Mouse (Mus musculus) heart, postnatal 25 days (tissue): ENCODE results near the gene Espl1. TPM values are rescaled to one million over a fixed set of nuclear protein-coding genes. Genes with fewer than 3 reads are reported as not detected.
A peak's percentile ranks its signal among the peaks of the same experiment; 100 is the strongest.
"Not testable (repeated sequence)": the region's sequence is repeated elsewhere in the genome, so short reads cannot be mapped to it uniquely, and the experiment has no call there.

ENCODE experiments used
- DNase-seq: peaks from one replicate; pipeline ENCODE4 v3.0.0; 2022; ENCODE audit warnings: low spot score
- intact Hi-C: fragments of 180-260 bp; cut with DNase I; formaldehyde crosslinking; loops from one replicate; pipeline ENCODE4 v1.15.1; 2025
- total RNA-seq, 2 experiments: library from RNA; stranded (reverse); gene quantifications; 2 replicates each; pipeline ENCODE4 v1.2.3; 2021

The Espl1 gene
- total RNA-seq, 2 experiments from 2014 or later: 0.65 to 1.9 TPM

DNA sequence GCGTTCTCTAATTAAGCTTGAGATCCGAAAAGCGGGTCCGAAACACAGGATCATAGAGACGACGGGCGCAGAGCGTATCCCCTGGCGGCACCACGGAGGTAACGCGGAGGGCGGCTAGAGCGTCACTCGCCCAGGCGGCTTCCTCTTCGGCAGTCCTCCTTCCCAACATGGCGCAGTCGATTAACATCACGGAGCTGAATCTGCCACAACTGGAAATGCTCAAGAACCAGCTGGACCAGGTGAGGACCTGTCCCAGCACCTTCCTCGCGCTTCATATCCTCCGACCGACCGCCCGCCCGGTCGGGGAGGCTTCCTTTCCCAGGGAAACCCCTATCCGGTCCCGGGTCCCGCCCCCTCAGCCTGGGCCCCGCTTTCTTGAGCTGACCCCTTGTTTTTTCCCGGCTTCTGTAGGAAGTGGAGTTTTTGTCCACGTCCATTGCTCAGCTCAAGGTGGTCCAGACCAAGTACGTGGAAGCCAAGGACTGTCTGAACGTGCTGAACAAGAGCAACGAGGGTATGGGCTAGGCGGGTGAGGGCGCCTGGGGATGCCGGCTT lies 30.0 kb downstream of the Espl1 start, which contains the start of gene Pfdn5:
Pfdn5 (plus strand) TSS at position 95 of the 555 bp plus-strand sequence.
- DNase-seq: peak; percentile 68
- intact Hi-C loops: no loop called here

DNA sequence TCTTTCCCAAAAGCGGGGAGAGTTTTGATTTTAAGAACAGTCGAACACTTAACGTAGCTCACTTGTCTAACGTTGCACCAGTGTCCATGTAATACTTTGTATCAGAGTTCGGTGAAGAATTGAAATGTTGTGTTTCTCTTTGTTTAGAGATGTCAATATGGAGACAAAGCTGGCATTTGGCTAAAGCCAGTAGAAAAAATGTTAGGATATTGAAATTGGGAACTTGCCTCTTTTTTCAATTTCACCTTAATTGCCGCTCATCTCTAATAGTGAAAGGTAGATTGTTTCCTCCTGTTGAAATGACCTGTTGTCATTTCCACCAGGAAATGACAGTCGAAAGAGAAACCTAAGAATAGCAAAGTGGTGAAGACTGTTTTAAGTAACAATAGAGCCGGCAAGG lies 30.8 kb downstream of the Espl1 start:
- intact Hi-C loops: no loop called here
- DNase-seq: no peak

DNA sequence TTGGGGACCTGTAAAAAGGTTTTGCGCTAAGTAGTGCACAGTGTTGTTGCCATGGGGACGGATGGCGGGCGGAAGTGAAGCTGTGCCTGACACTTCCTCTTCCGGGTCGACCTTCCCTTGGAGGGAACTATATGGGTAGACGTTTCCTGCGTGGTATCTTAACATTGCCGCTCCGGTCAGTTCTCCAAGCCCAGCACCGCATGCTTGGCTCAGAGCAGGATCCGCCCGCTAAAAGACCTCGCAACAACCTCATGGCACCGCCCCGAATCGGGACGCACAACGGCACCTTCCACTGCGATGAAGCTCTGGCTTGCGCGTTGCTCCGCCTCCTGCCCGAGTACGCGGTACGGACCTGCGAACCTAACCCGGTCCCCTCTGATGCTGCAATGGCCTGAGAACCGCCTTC lies 35.5 kb downstream of the Espl1 start, which contains the start of gene Myg1:
Myg1 (plus strand) TSS at position 100 of the 406 bp plus-strand sequence.
- DNase-seq: peak; percentile 63

DNA sequence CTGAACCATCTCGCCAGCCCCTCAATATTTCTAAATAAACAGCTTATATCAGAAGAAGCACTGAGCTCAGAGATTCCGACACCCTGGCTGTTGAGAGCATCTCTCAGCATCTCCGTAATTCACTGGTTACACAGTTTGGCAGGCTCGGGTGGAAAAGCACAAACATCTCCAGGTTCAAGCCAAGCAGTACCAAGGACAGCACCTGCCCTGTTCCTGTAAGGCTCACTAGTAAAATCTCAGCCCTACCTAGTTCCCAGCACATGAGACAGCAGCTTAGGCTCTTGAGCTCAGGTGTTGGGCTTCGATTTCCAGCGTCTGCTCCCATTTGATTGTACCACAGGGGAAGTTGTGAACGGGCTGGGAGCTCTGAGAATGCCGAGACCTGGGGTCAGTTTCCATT lies 39.2 kb downstream of the Espl1 start:
- intact Hi-C loops: loop anchor here (5.0 kb wide), 1 partner anchor 102 kb away; no protein-coding TSS in a partner anchor
- DNase-seq: no peak

More for the DNA sequence above, 35.5 kb downstream of the Espl1 start, which contains the start of gene Myg1:
- intact Hi-C loops: no loop called here

DNA sequence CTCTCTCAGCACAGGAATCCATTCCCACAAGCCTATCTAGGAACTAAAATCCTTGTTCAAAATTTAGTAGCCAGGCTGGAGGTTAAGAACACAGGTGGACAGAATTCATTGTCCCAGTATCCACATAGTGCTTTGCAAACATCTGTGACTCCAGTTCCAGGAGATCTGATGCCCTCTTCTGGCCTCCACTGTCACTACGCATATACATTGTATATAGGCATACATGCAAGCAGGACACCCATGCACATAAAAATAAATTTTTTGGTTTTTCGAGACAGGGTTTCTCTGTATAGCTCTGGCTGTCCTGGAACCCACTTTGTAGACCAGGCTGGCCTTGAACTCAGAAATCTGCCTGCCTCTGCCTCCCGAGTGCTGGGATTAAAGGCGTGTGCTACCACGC lies 39.9 kb downstream of the Espl1 start:
- not testable (repeated sequence) for DNase-seq
- intact Hi-C loops: loop anchor here (5.0 kb wide), 1 partner anchor 101 kb away; no protein-coding TSS in a partner anchor

DNA sequence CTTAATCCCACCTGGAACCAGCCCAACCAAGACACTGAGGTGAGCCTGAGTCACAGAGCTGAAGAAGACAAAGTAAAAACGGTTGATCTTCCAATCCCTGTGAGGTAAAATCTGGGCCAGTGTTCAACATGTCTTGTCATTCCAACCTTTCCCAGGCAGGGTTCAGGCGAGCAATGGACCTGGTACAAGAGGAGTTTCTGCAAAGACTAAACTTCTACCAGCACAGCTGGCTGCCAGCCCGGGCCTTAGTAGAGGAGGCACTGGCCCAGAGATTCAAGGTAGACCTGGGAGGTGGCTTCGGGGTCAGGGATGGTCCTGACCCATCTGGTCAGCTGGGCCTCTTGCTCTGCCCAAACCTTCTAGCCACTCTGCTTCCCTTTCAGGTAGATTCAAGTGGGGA lies 40.9 kb downstream of the Espl1 start:
- intact Hi-C loops: loop anchor here (5.0 kb wide), 1 partner anchor 100 kb away; no protein-coding TSS in a partner anchor
- no peak for DNase-seq

DNA sequence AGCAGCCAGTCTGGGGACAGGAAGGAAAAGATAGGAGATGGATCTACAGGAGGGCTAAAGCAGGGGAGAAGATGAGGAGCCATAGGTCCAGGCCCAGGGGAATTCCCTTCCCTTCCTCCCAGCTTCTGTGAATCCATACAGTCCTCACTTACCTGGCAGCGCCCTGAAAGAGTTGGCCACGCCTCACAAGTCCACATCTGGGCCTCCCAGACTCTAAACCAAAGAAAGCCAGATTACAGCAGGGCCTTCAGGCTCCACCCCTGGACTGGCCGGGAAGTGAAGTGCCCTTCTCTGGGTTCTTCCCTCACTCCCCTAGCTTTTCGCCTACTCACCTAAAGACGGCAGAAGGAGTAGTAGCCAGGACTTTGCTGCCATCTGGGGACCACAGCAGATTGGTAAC lies 43.5 kb downstream of the Espl1 start:
- no peak for DNase-seq
- intact Hi-C loops: loop anchor here (5.0 kb wide), 3 partner anchors 38 to 98 kb away; no protein-coding TSS in a partner anchor

DNA sequence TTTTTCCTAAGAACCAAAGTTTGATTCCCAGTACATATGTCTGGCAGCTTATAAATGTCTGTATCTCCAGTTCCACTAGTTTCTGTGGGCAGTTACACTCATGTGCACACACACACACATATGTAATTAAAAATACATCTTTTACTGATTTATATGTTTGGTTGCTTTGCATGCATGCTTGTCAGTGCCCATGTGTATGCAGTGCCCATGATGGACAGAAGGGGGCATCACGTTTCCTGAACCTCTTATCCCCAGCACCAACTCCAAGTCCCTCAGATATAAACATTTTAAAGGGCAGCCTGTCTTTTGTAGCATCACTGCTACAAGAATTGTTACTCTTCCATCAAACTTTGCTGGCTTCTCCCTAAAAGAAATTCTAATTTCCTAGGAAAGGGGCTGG lies 45.5 kb downstream of the Espl1 start:
- intact Hi-C loops: loop anchor here (5.0 kb wide), 2 partner anchors 36 to 81 kb away; no protein-coding TSS in a partner anchor
- DNase-seq: no peak

DNA sequence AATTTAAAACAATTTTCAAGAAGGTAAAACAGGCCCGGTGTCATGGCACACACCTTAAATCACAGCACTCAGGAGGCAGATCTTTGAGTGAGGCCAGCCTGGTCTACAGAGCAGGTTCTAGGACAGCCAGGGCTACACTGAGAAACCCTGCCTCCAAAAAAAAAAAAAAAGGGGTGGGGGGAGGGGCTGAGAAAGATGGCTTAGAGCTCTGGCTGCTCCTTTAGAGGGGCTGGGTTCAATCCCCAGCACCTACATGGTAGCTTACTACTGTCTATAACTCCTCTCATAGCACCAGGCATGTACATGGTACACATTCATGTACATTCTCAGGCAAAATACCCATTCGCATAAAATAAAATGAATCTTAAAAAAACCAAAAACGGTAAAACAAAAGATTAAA lies 48.4 kb downstream of the Espl1 start:
- DNase-seq: no peak
- intact Hi-C loops: loop anchor here (5.0 kb wide), 2 partner anchors 33 to 78 kb away; no protein-coding TSS in a partner anchor

DNA sequence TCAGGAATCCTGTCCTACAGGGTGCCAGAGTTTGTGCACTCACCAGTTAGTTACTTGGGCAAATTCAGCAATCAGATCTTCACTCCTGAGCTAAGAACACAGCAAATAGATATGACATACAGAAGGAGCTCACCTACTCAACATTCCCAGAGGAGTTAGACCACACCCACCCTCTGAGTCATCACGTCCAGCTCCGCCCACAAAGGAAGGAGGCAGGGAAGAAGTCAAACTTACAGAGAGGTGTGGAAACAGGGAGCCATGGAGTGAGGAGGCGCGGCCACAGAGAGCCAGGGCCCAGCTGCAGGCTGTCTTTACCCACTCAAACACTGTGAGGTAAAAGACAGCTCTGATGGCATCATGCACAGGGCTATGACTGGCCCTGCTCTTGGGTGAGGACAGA lies 50.4 kb downstream of the Espl1 start:
- intact Hi-C loops: no loop called here

DNA sequence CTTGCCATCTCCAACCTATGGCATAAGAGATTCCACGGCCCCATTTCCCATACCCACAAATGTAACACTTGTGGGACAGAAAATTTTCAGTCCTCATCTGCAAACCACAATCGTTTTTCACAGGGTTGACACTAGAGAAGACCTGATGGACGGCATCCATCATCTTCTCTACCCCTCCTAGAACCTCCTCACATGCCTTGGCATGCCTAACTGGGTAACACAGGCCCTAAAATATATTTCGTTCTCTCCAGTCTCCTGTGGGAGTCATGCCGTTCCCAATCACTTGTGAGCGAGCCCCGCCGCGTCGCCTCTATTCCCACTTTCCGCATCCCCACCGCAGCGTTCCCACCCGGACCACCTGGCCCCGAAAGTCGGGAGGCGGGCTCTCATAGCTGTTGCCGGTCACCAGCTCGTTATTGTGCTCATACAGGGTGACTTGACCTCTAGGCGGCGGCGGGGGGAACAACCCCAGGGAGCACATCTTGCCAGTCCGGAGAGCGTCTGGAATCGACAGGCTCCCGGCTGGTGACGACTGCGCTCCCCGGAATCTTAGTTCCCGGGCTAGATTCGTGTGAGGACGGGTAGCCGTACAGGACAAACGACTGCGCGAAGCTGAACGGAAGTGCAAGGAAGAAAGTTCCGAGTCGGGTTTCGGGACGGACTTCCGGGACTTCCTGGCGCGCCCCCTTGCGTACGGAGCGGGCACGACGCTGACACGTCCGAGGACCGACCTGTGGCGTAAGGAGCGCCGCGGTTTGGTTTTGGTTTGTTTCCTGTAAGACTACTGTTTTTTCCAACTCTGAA lies 54.3 kb downstream of the Espl1 start, which contains the start of gene Aaas:
Aaas (minus strand) TSS at position 634 of the 804 bp plus-strand sequence.
- peak; percentile 89 for DNase-seq
- intact Hi-C loops: loop anchor here (2.0 kb wide), 1 partner anchor 26 kb away; no protein-coding TSS in a partner anchor

More for the DNA sequence above, 50.4 kb downstream of the Espl1 start:
- DNase-seq: no peak

DNA sequence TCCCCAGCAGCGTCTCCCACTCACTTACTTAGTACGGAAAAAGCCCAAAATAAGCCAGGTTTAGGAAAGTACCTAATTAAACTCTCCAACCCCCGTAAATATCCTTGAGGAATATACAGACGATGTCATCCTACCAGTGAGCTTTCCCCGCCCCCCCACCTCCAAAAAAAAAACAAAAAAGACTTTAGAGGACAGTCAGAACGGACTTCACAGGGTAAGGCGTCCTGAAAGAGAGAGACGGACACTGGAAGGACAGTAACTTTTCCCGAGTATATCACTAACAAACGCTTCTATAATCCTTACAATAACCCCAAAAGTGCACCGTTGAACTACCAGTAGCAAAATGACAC lies 54.9 kb downstream of the Espl1 start:
- no peak for DNase-seq
- intact Hi-C loops: loop anchor here (2.0 kb wide), 1 partner anchor 26 kb away; no protein-coding TSS in a partner anchor

DNA sequence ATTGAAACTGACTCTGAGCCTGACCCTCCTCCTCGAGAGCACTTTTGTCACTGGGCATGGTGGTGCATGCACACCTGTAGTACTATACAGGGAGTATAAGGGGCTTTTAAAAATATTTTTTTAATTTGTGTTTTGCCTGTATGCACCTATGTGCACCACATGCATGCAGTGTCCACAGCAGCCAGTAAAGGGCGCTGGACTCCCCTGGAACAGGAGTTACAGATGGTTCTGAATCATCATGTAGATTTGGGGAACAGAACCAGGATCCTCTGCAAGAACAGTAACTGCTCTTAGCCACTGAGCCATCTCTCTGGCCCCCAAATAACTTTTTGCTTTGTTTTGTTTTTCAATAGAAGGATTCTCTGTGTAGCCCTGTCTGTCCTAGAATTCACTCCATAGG lies 56.1 kb downstream of the Espl1 start:
- no peak for DNase-seq
- intact Hi-C loops: no loop called here

DNA sequence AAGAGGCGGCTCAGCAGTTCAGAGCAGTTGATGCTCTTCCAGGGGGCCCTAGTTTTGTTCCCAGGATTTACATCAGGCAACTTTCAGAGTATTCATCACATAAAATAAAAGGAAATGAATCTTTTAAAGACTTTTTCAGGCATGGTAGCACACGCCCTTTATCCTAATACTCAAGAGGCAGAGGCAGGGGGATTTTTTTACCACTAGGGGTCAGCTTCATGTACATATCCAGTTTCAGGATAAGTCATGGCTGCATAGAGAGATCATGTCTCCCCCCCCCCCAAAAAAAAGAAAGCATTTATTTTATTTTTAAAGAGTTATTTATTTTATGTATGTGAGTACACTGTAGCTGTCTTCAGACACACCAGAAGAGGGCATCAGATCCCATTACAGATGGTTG lies 57.9 kb downstream of the Espl1 start:
- intact Hi-C loops: no loop called here
- no peak for DNase-seq

DNA sequence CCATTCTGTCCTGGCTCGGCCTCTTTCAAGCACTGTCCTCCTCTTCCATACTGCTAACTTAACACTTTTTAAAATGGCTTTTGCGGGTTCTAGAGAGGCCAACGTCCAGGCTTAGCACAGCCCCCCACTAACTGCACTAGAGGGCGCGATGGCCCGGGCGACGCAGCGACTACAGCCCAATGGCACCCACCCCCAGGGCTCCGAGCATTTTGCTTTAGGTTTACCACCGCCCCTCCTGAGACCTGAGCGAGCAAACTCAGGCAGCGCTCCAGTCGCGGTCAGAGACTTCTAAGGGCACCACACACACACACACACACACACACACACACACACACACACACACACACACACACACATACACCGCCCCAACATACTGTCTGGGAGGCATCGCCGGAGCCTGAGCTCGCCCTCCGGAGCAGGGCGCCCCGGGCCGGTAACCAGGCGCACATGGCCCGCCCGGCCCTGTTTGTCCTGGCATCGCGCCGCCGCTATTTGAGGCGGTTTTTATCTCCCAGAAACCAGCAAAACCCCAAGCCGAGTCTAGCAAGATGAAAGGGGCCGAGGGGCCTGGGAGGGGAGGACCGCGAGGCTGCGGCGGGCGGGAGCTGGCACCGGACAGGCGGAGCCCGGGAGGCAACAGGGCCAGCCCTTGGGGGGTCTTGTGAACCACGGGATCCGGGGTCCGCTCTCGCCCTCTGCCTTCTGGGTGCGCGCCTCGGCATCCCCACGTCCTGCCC lies 59.2 kb downstream of the Espl1 start:
- intact Hi-C loops: no loop called here
- DNase-seq: no peak

DNA sequence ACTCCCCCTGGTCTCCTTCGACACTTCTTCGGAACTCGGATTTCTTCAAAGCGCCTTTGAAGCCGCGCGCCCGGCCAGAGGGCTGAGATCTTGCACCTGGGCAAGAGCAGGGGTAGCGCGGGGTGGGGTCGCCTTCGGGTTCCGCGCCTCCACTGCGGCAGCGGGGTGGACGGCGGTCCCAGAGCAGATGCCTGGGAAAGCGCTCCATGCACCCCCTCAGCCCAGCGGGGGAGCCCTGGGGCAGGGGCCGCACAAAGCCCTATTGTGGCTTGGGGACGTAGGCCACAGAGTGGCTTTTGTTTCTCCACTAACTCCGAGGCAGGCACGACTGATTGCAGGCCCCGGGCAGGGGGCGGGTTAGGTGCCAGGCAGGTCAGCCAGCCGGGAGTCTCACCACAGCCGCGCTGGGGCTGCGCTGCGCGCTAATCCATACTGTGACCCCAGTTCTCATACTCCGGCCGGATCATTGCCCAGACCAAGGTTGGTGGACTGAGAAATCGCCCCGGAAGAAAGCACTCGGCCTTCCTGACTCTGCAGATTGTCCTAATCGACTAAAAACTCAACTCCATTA lies 59.9 kb downstream of the Espl1 start:
- no peak for DNase-seq
- intact Hi-C loops: no loop called here

DNA sequence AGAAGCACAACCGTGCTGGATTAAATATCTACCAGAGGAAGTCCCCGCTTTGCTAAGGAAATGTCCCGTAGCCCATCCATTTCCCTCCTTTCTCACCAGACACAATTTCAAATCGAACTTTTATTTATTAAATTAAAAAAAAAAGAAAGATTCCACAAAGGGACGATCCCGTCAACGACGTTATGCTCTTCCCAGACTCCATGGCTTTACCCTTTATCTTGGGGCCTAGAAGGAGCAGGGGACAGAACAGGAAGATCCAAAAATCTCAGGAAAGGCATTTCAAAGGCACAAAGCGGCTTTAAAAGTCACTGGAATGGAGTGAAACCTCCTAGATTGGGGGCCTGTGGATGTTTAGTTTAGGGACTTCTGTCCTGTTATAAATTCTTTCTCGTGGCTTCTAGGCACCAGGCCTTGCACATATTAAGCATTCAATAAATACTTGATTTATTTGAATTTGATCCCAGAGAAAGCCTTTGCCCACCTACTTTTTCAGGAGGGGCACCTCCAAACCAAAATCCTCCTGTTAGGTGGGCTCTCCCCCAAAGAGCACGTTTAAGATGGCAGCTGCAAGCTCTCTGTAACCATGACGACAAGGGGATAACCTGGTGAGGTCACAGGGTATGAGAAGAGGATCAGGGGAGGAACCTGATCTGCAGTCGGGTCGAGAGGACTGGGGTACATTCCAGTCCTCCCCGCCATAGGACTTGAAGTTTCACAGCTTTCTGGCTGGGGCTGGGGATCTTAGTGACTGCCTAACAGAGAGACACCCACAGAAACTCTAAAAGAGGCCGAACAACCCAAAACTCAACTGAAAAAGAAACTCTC lies 60.6 kb downstream of the Espl1 start:
- no peak for DNase-seq

DNA sequence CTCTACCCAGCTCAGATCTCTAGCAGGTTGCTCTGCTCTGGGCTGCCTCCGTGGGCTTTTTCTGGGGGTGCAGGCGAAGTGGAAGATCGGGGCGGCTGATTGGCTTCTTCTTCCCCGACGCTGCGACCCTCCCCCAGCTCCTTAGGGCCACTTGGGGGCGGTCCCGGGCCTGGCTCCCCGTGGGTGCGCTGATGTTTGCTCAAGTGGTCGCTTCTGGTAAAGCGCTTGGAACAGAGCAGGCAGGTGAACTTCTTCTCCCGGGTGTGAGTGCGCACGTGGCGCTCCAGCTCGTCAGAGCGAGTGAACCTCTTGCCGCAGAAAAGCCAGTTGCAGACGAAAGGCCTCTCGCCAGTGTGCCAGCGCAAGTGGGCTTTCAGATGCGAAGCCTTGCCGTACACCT lies 62.1 kb downstream of the Espl1 start:
- intact Hi-C loops: no loop called here
- DNase-seq: no peak

More for the DNA sequence above, 60.6 kb downstream of the Espl1 start:
- intact Hi-C loops: no loop called here

DNA sequence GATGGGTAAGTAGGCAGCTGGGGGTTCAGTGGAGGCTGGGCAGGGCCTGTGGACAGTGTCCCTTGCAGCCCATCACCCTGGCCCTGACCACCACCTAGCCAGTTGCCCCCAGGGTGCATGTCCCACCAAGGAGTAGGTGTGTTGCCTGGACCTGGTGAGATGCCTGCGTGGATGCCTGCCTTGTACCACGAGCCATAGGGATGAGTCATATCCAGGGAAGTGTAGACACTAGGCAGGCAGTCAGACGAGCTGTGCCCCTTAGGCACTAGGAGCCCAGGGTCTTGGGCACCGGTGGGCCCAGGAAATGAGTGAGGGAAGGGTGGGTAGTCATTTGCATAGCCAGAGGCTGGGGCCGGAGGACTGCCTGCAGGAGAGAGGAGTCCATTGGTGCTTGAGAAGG lies 62.8 kb downstream of the Espl1 start:
- intact Hi-C loops: no loop called here
- no peak for DNase-seq
